Mouse (Mus musculus): ENCODE measurements around the gene Klhl41. TPM values are rescaled to one million over a fixed set of nuclear protein-coding genes. Genes with fewer than 3 reads are reported as not detected.

Gene Klhl41
- polyA plus RNA-seq, 1 experiment from 2014 or later, result 0.45 TPM

GRCm38 (mm10) chr2:69713626-69714014 is 43.7 kb downstream of the Klhl41 start:
- H3K9ac ChIP-seq (replicated peaks; ENCODE audit: low read depth), result no peak overlapping the region
- no peak overlapping the region for H3K27ac ChIP-seq (ENCODE audit: low read length)
- TF ChIP-seq EP300 (IDR thresholded peaks at IDR 0.05) (no peak), CTCF (IDR thresholded peaks at IDR 0.05) (no peak)
- H3K4me2 ChIP-seq (replicated peaks; ENCODE audit: low read depth, low read length), result peak overlapping the region; percentile 87
- 21% methylated on average over 4 of the region's 4 CpGs for WGBS
- no peaks in the 10 kb centered on the region for H3K36me3 ChIP-seq (ENCODE audit: insufficient read depth, low read length)
- DNase-seq (ENCODE audit: low spot score) (no peak), ATAC-seq (no peak)
- H3K9me3 ChIP-seq (ENCODE audit: low read length), result no peaks in the 10 kb centered on the region
- no peaks in the 10 kb centered on the region for H3K27me3 ChIP-seq (replicated peaks; ENCODE audit: insufficient read depth, low read length)
- peak overlapping the region; percentile 81 for H3K4me3 ChIP-seq (ENCODE audit: low read depth, low read length)
- no peaks in the 10 kb centered on the region for H3K4me1 ChIP-seq (ENCODE audit: insufficient read depth, low read depth, low read length)

- Histone ChIP-seq H3K27ac (ENCODE audit: low read length) (no peak overlapping the region), H3K27me3 (replicated peaks; ENCODE audit: insufficient read depth, low read length) (no peaks in the 10 kb centered on the region), H3K36me3 (ENCODE audit: insufficient read depth, low read length) (no peaks in the 10 kb centered on the region), H3K9me3 (ENCODE audit: low read length) (no peaks in the 10 kb centered on the region), H3K4me2 (replicated peaks; ENCODE audit: low read depth, low read length) (no peak overlapping the region), H3K4me1 (ENCODE audit: insufficient read depth, low read depth, low read length) (no peaks in the 10 kb centered on the region), H3K4me3 (ENCODE audit: low read depth, low read length) (no peak overlapping the region), H3K9ac (replicated peaks; ENCODE audit: low read depth) (no peak overlapping the region)
- TF ChIP-seq EP300 (IDR thresholded peaks at IDR 0.05) (no peak), CTCF (IDR thresholded peaks at IDR 0.05) (no peak)
- no peak for DNase-seq (ENCODE audit: low spot score)
- WGBS, result 73% methylated on average over 5 of the region's 5 CpGs
- ATAC-seq, result no peak
Observed at GRCm38 (mm10) chr2:69714126-69714525, 44.2 kb downstream of the Klhl41 start.

GRCm38 (mm10) chr2:69716483-69716882 is 46.6 kb downstream of the Klhl41 start:
- H3K4me1 ChIP-seq (ENCODE audit: insufficient read depth, low read depth, low read length), result no peaks in the 10 kb centered on the region
- ATAC-seq (no peak), DNase-seq (ENCODE audit: low spot score) (no peak)
- no peak for TF ChIP-seq CTCF (IDR thresholded peaks at IDR 0.05)
- TF ChIP-seq EP300 (IDR thresholded peaks at IDR 0.05), result no peak
- 68% methylated on average over 3 of the region's 3 CpGs for WGBS
- no peak overlapping the region for H3K4me3 ChIP-seq (ENCODE audit: low read depth, low read length)
- no peaks in the 10 kb centered on the region for H3K9me3 ChIP-seq (ENCODE audit: low read length)
- H3K27ac ChIP-seq (ENCODE audit: low read length), result no peak overlapping the region
- no peak overlapping the region for H3K9ac ChIP-seq (replicated peaks; ENCODE audit: low read depth)
- no peak overlapping the region for H3K4me2 ChIP-seq (replicated peaks; ENCODE audit: low read depth, low read length)
- H3K27me3 ChIP-seq (replicated peaks; ENCODE audit: insufficient read depth, low read length), result no peaks in the 10 kb centered on the region
- no peaks in the 10 kb centered on the region for H3K36me3 ChIP-seq (ENCODE audit: insufficient read depth, low read length)

GRCm38 (mm10) chr2:69719121-69719520 is 49.2 kb downstream of the Klhl41 start:
- 87% methylated on average over 1 of the region's 1 CpGs for WGBS
- H3K27ac ChIP-seq (ENCODE audit: low read length), result no peak overlapping the region

GRCm38 (mm10) chr2:69722273-69722649 is 52.3 kb downstream of the Klhl41 start, which contains the start of gene Ppig:
Ppig (plus strand) TSS chr2:69722545.
- Histone ChIP-seq H3K27me3 (replicated peaks; ENCODE audit: insufficient read depth, low read length) (no peaks in the 10 kb centered on the region), H3K9me3 (ENCODE audit: low read length) (no peaks in the 10 kb centered on the region), H3K4me1 (ENCODE audit: insufficient read depth, low read depth, low read length) (no peaks in the 10 kb centered on the region), H3K4me3 (ENCODE audit: low read depth, low read length) (peak within 1 kb of the TSS; percentile 85), H3K36me3 (ENCODE audit: insufficient read depth, low read length) (no peaks in the 10 kb centered on the region), H3K9ac (replicated peaks; ENCODE audit: low read depth) (peak within 1 kb of the TSS; percentile 91), H3K4me2 (replicated peaks; ENCODE audit: low read depth, low read length) (peak within 1 kb of the TSS; percentile 60), H3K27ac (ENCODE audit: low read length) (peak within 1 kb of the TSS; percentile 91)
- no peak for TF ChIP-seq EP300 (IDR thresholded peaks at IDR 0.05)
- no peak for TF ChIP-seq CTCF (IDR thresholded peaks at IDR 0.05)
- 6% methylated on average over 12 of the region's 12 CpGs for WGBS
- DNase-seq (ENCODE audit: low spot score) (no peak), ATAC-seq (no peak; the same call in 1 of the 2 replicates)

More at GRCm38 (mm10) chr2:69719121-69719520, 49.2 kb downstream of the Klhl41 start:
- ATAC-seq (no peak), DNase-seq (ENCODE audit: low spot score) (no peak)
- Histone ChIP-seq H3K36me3 (ENCODE audit: insufficient read depth, low read length) (no peaks in the 10 kb centered on the region), H3K4me3 (ENCODE audit: low read depth, low read length) (no peak overlapping the region), H3K4me2 (replicated peaks; ENCODE audit: low read depth, low read length) (no peak overlapping the region), H3K9me3 (ENCODE audit: low read length) (no peaks in the 10 kb centered on the region), H3K4me1 (ENCODE audit: insufficient read depth, low read depth, low read length) (no peaks in the 10 kb centered on the region), H3K27me3 (replicated peaks; ENCODE audit: insufficient read depth, low read length) (no peaks in the 10 kb centered on the region), H3K9ac (replicated peaks; ENCODE audit: low read depth) (no peak overlapping the region)
- TF ChIP-seq EP300 (IDR thresholded peaks at IDR 0.05) (no peak), CTCF (IDR thresholded peaks at IDR 0.05) (no peak)

GRCm38 (mm10) chr2:69722650-69723518 is 53.0 kb downstream of the Klhl41 start:
- H3K27ac ChIP-seq (ENCODE audit: low read length), result peak overlapping the region; percentile 91
- under 1% methylated on average over 83 of the region's 91 CpGs for WGBS
- H3K4me3 ChIP-seq (ENCODE audit: low read depth, low read length), result peak overlapping the region; percentile 85
- peak; percentile 97 for DNase-seq (ENCODE audit: low spot score)
- H3K4me1 ChIP-seq (ENCODE audit: insufficient read depth, low read depth, low read length), result no peaks in the 10 kb centered on the region
- H3K27me3 ChIP-seq (replicated peaks; ENCODE audit: insufficient read depth, low read length), result no peaks in the 10 kb centered on the region
- peak; percentile 96 for ATAC-seq
- H3K4me2 ChIP-seq (replicated peaks; ENCODE audit: low read depth, low read length), result peak overlapping the region; percentile 60
- TF ChIP-seq CTCF (IDR thresholded peaks at IDR 0.05) (no peak), EP300 (IDR thresholded peaks at IDR 0.05) (no peak)
- no peaks in the 10 kb centered on the region for H3K36me3 ChIP-seq (ENCODE audit: insufficient read depth, low read length)
- no peaks in the 10 kb centered on the region for H3K9me3 ChIP-seq (ENCODE audit: low read length)
- H3K9ac ChIP-seq (replicated peaks; ENCODE audit: low read depth), result peak overlapping the region; percentile 91

Data from lung, postnatal 0 days (tissue).